Mouse (Mus musculus): Measurements from ENCODE around the gene Ankmy1. TPM values are rescaled to one million over a fixed set of nuclear protein-coding genes. Genes with fewer than 3 reads are reported as not detected.

The Ankmy1 gene
- polyA plus RNA-seq, 1 experiment from 2014 or later = 1.2 TPM

GRCm38 (mm10) chr1:92935054-92935962, 32.6 kb upstream of the Ankmy1 start:
- H3K4me1 ChIP-seq (replicated peaks; ENCODE audit: control insufficient read depth, insufficient read depth, low read length) = peaks cover 22% of the 10 kb centered on the region
- ATAC-seq (ENCODE audit: low FRiP score) = no peak

GRCm38 (mm10) chr1:92934182-92934827, 31.6 kb upstream of the Ankmy1 start, which contains the start of gene Capn10:
Capn10 (plus strand) TSS chr1:92934376.
- peaks cover 22% of the 10 kb centered on the region for H3K4me1 ChIP-seq (replicated peaks; ENCODE audit: control insufficient read depth, insufficient read depth, low read length)
- peak; percentile 95 for DNase-seq (ENCODE audit: low spot score)
- H3K27ac ChIP-seq = peak within 1 kb of the TSS; percentile 97
- H3K4me2 ChIP-seq (replicated peaks) = peak within 1 kb of the TSS; percentile 69
- no peaks in the 10 kb centered on the region for H3K9me3 ChIP-seq (ENCODE audit: control insufficient read depth, low read length)
- peak; percentile 100 for ATAC-seq (ENCODE audit: low FRiP score)
- peak within 1 kb of the TSS; percentile 88 for H3K4me3 ChIP-seq (replicated peaks; ENCODE audit: low read length)
- peaks cover 18% of the 10 kb centered on the region for H3K36me3 ChIP-seq (replicated peaks; ENCODE audit: control insufficient read depth, insufficient read depth)
- H3K9ac ChIP-seq = peak within 1 kb of the TSS; percentile 93
- under 1% methylated on average over 45 of the region's 45 CpGs for WGBS
- H3K27me3 ChIP-seq (ENCODE audit: control insufficient read depth, insufficient read depth, low read length) = no peaks in the 10 kb centered on the region

More at GRCm38 (mm10) chr1:92935054-92935962, 32.6 kb upstream of the Ankmy1 start:
- 15% methylated on average over 10 of the region's 10 CpGs for WGBS
- peak overlapping the region; percentile 88 for H3K4me3 ChIP-seq (replicated peaks; ENCODE audit: low read length)
- no peaks in the 10 kb centered on the region for H3K27me3 ChIP-seq (ENCODE audit: control insufficient read depth, insufficient read depth, low read length)
- H3K9me3 ChIP-seq (ENCODE audit: control insufficient read depth, low read length) = no peaks in the 10 kb centered on the region
- peak; percentile 58 for DNase-seq (ENCODE audit: low spot score)
- H3K9ac ChIP-seq = peak overlapping the region; percentile 93
- peak overlapping the region; percentile 97 for H3K27ac ChIP-seq
- peaks cover 28% of the 10 kb centered on the region for H3K36me3 ChIP-seq (replicated peaks; ENCODE audit: control insufficient read depth, insufficient read depth)
- peak overlapping the region; percentile 69 for H3K4me2 ChIP-seq (replicated peaks)

DNA sequence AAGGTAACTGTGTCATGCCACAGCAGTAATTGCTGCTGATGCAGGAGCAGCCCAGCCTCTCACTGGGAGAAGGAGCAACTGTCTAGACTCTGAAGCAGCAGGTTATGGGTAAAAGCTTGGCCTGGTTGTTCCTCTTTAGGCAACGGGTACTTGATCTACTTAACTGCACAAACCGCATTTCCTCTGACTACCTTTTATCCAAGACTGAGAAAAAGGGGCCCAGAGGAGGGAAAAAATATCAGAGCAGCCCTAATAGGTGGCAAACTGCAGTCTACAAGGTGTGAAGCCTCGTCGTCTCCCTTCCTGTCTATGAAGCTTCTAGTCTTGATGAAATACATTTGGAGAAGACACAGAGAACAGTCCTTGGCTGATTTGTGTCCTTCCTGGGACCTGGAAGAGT, 30.9 kb upstream of the Ankmy1 start:
- Histone ChIP-seq H3K4me2 (replicated peaks) (peak overlapping the region; percentile 69), H3K27me3 (ENCODE audit: control insufficient read depth, insufficient read depth, low read length) (no peaks in the 10 kb centered on the region), H3K4me3 (replicated peaks; ENCODE audit: low read length) (peak overlapping the region; percentile 88), H3K27ac (peak overlapping the region; percentile 97), H3K36me3 (replicated peaks; ENCODE audit: control insufficient read depth, insufficient read depth) (peaks cover 11% of the 10 kb centered on the region), H3K4me1 (replicated peaks; ENCODE audit: control insufficient read depth, insufficient read depth, low read length) (peaks cover 22% of the 10 kb centered on the region), H3K9ac (peak overlapping the region; percentile 93), H3K9me3 (ENCODE audit: control insufficient read depth, low read length) (no peaks in the 10 kb centered on the region)
- DNase-seq (ENCODE audit: low spot score) (no peak), ATAC-seq (ENCODE audit: low FRiP score) (no peak)
- 73% methylated on average over 4 of the region's 4 CpGs for WGBS

- Histone ChIP-seq H3K4me3 (replicated peaks; ENCODE audit: low read length) (no peak overlapping the region), H3K9ac (no peak overlapping the region), H3K27me3 (ENCODE audit: control insufficient read depth, insufficient read depth, low read length) (no peaks in the 10 kb centered on the region), H3K36me3 (replicated peaks; ENCODE audit: control insufficient read depth, insufficient read depth) (no peaks in the 10 kb centered on the region), H3K27ac (no peak overlapping the region), H3K4me1 (replicated peaks; ENCODE audit: control insufficient read depth, insufficient read depth, low read length) (peaks cover 6% of the 10 kb centered on the region), H3K9me3 (ENCODE audit: control insufficient read depth, low read length) (no peaks in the 10 kb centered on the region), H3K4me2 (replicated peaks) (no peak overlapping the region)
- ATAC-seq (ENCODE audit: low FRiP score) = no peak
- WGBS = 43% methylated on average over 1 of the region's 1 CpGs
- no peak for DNase-seq (ENCODE audit: low spot score)
These were observed 27.5 kb upstream of the Ankmy1 start for GRCm38 (mm10) chr1:92930171-92930706.

- 93% methylated on average over 4 of the region's 4 CpGs for WGBS
- no peaks in the 10 kb centered on the region for H3K9me3 ChIP-seq (ENCODE audit: control insufficient read depth, low read length)
- H3K4me3 ChIP-seq (replicated peaks; ENCODE audit: low read length) = no peak overlapping the region
- ATAC-seq (ENCODE audit: low FRiP score) (no peak), DNase-seq (ENCODE audit: low spot score) (no peak)
- no peaks in the 10 kb centered on the region for H3K4me1 ChIP-seq (replicated peaks; ENCODE audit: control insufficient read depth, insufficient read depth, low read length)
- peaks cover 49% of the 10 kb centered on the region for H3K36me3 ChIP-seq (replicated peaks; ENCODE audit: control insufficient read depth, insufficient read depth)
- H3K27me3 ChIP-seq (ENCODE audit: control insufficient read depth, insufficient read depth, low read length) = no peaks in the 10 kb centered on the region
- no peak overlapping the region for H3K9ac ChIP-seq
- no peak overlapping the region for H3K4me2 ChIP-seq (replicated peaks)
- H3K27ac ChIP-seq = no peak overlapping the region
These were observed 18.8 kb upstream of the Ankmy1 start for GRCm38 (mm10) chr1:92921496-92921895.

DNA sequence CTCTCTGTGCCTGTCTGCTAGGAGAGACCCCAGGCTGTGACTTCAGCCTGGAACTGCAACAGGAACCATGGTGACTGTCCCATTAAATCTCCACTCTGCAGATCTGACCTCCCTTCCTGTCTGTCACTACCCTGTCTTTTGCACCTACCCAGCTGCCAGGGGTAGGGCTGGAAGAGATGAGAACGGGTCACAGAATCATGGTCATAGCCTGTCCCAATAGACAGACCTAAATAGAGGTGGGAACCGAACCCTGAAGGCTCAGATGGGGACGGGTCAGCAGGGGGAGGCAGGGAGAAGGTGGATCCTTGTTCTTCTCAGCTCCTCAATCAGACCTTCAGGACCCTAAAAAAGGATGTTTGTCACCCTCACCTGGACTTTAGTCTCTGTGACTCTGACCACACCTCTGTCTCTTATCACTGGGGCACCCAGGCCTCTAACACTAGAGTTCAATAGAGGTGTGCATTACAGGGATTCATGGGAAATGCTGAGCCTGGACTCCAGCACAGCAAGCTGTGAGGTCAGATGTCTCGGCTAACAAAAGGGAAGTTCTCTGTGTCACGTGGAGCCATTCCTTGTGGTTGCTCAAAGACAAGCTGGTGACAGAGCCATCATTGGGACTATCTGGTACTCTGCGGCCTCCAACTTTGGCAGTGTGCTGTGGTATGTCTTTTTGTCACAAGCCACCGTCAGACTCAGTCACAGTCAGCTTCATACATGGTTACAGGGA, 17.9 kb upstream of the Ankmy1 start:
- no peaks in the 10 kb centered on the region for H3K9me3 ChIP-seq (ENCODE audit: control insufficient read depth, low read length)
- H3K36me3 ChIP-seq (replicated peaks; ENCODE audit: control insufficient read depth, insufficient read depth) = peaks cover 57% of the 10 kb centered on the region
- H3K4me3 ChIP-seq (replicated peaks; ENCODE audit: low read length) = no peak overlapping the region
- DNase-seq (ENCODE audit: low spot score) (no peak), ATAC-seq (ENCODE audit: low FRiP score) (no peak)
- H3K27ac ChIP-seq = no peak overlapping the region
- H3K27me3 ChIP-seq (ENCODE audit: control insufficient read depth, insufficient read depth, low read length) = no peaks in the 10 kb centered on the region
- WGBS = 86% methylated on average over 7 of the region's 7 CpGs
- H3K4me2 ChIP-seq (replicated peaks) = no peak overlapping the region
- no peaks in the 10 kb centered on the region for H3K4me1 ChIP-seq (replicated peaks; ENCODE audit: control insufficient read depth, insufficient read depth, low read length)
- no peak overlapping the region for H3K9ac ChIP-seq

DNA sequence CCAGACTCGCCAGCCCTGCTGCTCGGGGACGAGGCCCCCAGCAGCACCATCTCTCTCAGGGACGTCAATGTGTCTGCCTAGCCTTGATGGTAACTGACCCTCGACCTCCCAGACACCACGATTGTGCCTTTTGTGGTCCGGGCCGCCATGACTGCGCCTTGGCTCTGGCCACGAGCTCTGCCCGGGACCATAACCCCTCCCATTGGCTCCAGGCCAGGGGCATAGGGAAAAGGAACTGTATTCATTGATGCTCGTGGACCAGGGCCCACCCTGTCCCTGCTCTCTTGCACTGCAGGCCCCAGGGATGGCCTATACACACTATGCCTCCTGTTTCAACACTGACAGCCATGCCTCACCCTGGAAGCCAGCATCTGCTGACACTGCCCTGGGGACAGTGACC, 17.1 kb upstream of the Ankmy1 start:
- 79% methylated on average over 12 of the region's 12 CpGs for WGBS
- 0 out of 2 replicates have a peak, but pooled peaks have one; percentile 15 for ATAC-seq (ENCODE audit: low FRiP score)
- H3K9me3 ChIP-seq (ENCODE audit: control insufficient read depth, low read length) = no peaks in the 10 kb centered on the region
- H3K27ac ChIP-seq = no peak overlapping the region
- DNase-seq (ENCODE audit: low spot score) = no peak
- H3K27me3 ChIP-seq (ENCODE audit: control insufficient read depth, insufficient read depth, low read length) = no peaks in the 10 kb centered on the region
- no peak overlapping the region for H3K9ac ChIP-seq
- no peak overlapping the region for H3K4me3 ChIP-seq (replicated peaks; ENCODE audit: low read length)
- peaks cover 66% of the 10 kb centered on the region for H3K36me3 ChIP-seq (replicated peaks; ENCODE audit: control insufficient read depth, insufficient read depth)
- no peaks in the 10 kb centered on the region for H3K4me1 ChIP-seq (replicated peaks; ENCODE audit: control insufficient read depth, insufficient read depth, low read length)
- no peak overlapping the region for H3K4me2 ChIP-seq (replicated peaks)

DNA sequence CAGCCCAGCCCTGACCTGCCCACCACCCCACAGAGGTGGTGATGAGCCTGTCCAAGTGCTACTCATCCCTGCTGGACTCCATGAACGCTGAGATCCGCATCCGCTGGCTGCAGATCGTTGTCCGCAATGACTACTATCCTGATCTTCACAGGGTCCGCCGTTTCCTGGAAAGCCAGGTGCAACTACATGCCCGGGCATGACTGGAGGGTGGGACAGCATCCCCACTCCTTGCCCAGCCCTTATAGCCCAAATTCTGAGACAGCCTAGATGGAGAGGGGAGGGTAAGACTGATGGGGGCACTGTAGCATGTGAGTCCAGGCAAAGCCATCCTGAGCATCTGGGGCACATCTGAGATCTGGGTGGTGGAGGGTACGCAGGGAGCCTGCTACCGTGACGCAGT, 16.4 kb upstream of the Ankmy1 start:
- H3K9me3 ChIP-seq (ENCODE audit: control insufficient read depth, low read length) = no peaks in the 10 kb centered on the region
- peaks cover 72% of the 10 kb centered on the region for H3K36me3 ChIP-seq (replicated peaks; ENCODE audit: control insufficient read depth, insufficient read depth)
- ATAC-seq (ENCODE audit: low FRiP score) (no peak), DNase-seq (ENCODE audit: low spot score) (no peak)
- H3K27ac ChIP-seq = no peak overlapping the region
- H3K9ac ChIP-seq = no peak overlapping the region
- H3K4me2 ChIP-seq (replicated peaks) = no peak overlapping the region
- WGBS = 95% methylated on average over 11 of the region's 11 CpGs
- no peaks in the 10 kb centered on the region for H3K4me1 ChIP-seq (replicated peaks; ENCODE audit: control insufficient read depth, insufficient read depth, low read length)
- no peaks in the 10 kb centered on the region for H3K27me3 ChIP-seq (ENCODE audit: control insufficient read depth, insufficient read depth, low read length)
- no peak overlapping the region for H3K4me3 ChIP-seq (replicated peaks; ENCODE audit: low read length)

DNA sequence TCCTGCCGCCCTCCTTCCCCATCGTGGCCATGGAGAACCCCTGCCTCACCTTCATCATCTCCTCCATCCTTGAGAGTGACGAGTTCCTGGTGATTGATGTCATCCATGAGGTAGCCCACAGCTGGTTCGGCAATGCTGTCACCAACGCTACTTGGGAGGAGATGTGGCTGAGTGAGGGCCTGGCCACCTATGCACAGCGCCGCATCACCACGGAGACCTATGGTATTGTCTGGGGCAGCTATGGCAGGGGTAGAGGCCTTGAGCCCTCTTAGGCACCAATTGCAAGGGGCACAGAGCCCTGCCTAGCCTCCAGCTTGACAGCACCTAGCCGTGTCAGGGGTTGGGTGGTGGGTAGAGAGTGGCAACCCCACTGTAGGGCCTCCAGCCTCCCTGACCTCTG, 14.0 kb upstream of the Ankmy1 start:
- WGBS = 91% methylated on average over 9 of the region's 9 CpGs
- DNase-seq (ENCODE audit: low spot score) = no peak
- peaks cover 80% of the 10 kb centered on the region for H3K36me3 ChIP-seq (replicated peaks; ENCODE audit: control insufficient read depth, insufficient read depth)
- no peak overlapping the region for H3K9ac ChIP-seq
- no peak overlapping the region for H3K4me2 ChIP-seq (replicated peaks)
- no peaks in the 10 kb centered on the region for H3K27me3 ChIP-seq (ENCODE audit: control insufficient read depth, insufficient read depth, low read length)
- H3K9me3 ChIP-seq (ENCODE audit: control insufficient read depth, low read length) = no peaks in the 10 kb centered on the region
- H3K4me3 ChIP-seq (replicated peaks; ENCODE audit: low read length) = no peak overlapping the region
- H3K27ac ChIP-seq = no peak overlapping the region
- ATAC-seq (ENCODE audit: low FRiP score) = no peak
- peaks cover 14% of the 10 kb centered on the region for H3K4me1 ChIP-seq (replicated peaks; ENCODE audit: control insufficient read depth, insufficient read depth, low read length)

Measured in hindbrain, embryonic 14.5 days (tissue).